Mouse (Mus musculus): ENCODE data around the gene Cars2. TPM values are rescaled to one million over a fixed set of nuclear protein-coding genes. Genes with fewer than 3 reads are reported as not detected.
"Not testable (repeated sequence)": the region's sequence is repeated elsewhere in the genome, so short reads cannot be mapped to it uniquely, and the experiment has no call there.

Cars2 gene
- polyA plus RNA-seq, 1 experiment, result 19.0 TPM

GRCm38 (mm10) chr8:11503476-11504232 lies 46.9 kb downstream of the Cars2 start:
- Histone ChIP-seq H3ac (ENCODE audit: control insufficient read depth, insufficient read length, low read depth) (no peak overlapping the region), H3K79me2 (ENCODE audit: control insufficient read depth, insufficient read depth) (peaks cover 37% of the 10 kb centered on the region), H3K79me3 (ENCODE audit: low read depth) (peaks cover 25% of the 10 kb centered on the region), H3K36me3 (ENCODE audit: control insufficient read depth, insufficient read depth) (peaks cover 47% of the 10 kb centered on the region), H3K4me3 (ENCODE audit: insufficient read depth, poor library complexity, severe bottlenecking) (no peak overlapping the region), H3K27me3 (ENCODE audit: control insufficient read depth, insufficient read depth, insufficient read length) (no peaks in the 10 kb centered on the region)
- no peak for TF ChIP-seq USF1 (IDR thresholded peaks at IDR 0.05; ENCODE audit: low read depth)
- no peak for TF ChIP-seq MYOD1 (IDR thresholded peaks at IDR 0.05; ENCODE audit: control insufficient read depth, insufficient read length, low read depth)
- TF ChIP-seq MYOG (IDR thresholded peaks at IDR 0.05; ENCODE audit: control insufficient read depth, extremely low read depth, insufficient read length), result no peak
- TF ChIP-seq MAX (IDR thresholded peaks at IDR 0.05), result no peak
- no peak for TF ChIP-seq CTCF (IDR thresholded peaks at IDR 0.05; ENCODE audit: control insufficient read depth, insufficient read depth, insufficient read length)
- no peak for TF ChIP-seq CEBPB (IDR thresholded peaks at IDR 0.05; ENCODE audit: low read depth)
- no peak for TF ChIP-seq FOSL1 (IDR thresholded peaks at IDR 0.05; ENCODE audit: insufficient read depth, low read length, poor library complexity, severe bottlenecking)

GRCm38 (mm10) chr8:11498786-11499485 lies 51.6 kb downstream of the Cars2 start:
- Histone ChIP-seq H3K79me2 (ENCODE audit: control insufficient read depth, insufficient read depth) (peaks cover 50% of the 10 kb centered on the region), H3K27me3 (ENCODE audit: control insufficient read depth, insufficient read depth, insufficient read length) (no peaks in the 10 kb centered on the region), H3K36me3 (ENCODE audit: control insufficient read depth, insufficient read depth) (peaks cover 11% of the 10 kb centered on the region), H3K4me3 (ENCODE audit: insufficient read depth, poor library complexity, severe bottlenecking) (no peak overlapping the region), H3ac (ENCODE audit: control insufficient read depth, insufficient read length, low read depth) (no peak overlapping the region), H3K79me3 (ENCODE audit: low read depth) (peaks cover 35% of the 10 kb centered on the region)
- TF ChIP-seq USF1 (IDR thresholded peaks at IDR 0.05; ENCODE audit: low read depth) (no peak), MYOG (IDR thresholded peaks at IDR 0.05; ENCODE audit: control insufficient read depth, extremely low read depth, insufficient read length) (no peak), MYOD1 (IDR thresholded peaks at IDR 0.05; ENCODE audit: control insufficient read depth, insufficient read length, low read depth) (no peak), MAX (IDR thresholded peaks at IDR 0.05) (no peak), CTCF (IDR thresholded peaks at IDR 0.05; ENCODE audit: control insufficient read depth, insufficient read depth, insufficient read length) (no peak), FOSL1 (IDR thresholded peaks at IDR 0.05; ENCODE audit: insufficient read depth, low read length, poor library complexity, severe bottlenecking) (no peak)

- H3K79me3 ChIP-seq (ENCODE audit: low read depth), result peaks cover 35% of the 10 kb centered on the region
- TF ChIP-seq MAX (IDR thresholded peaks at IDR 0.05) (no peak), MYOG (IDR thresholded peaks at IDR 0.05; ENCODE audit: control insufficient read depth, extremely low read depth, insufficient read length) (no peak), CTCF (IDR thresholded peaks at IDR 0.05; ENCODE audit: control insufficient read depth, insufficient read depth, insufficient read length) (no peak), CEBPB (IDR thresholded peaks at IDR 0.05; ENCODE audit: low read depth) (no peak), MYOD1 (IDR thresholded peaks at IDR 0.05; ENCODE audit: control insufficient read depth, insufficient read length, low read depth) (no peak), USF1 (IDR thresholded peaks at IDR 0.05; ENCODE audit: low read depth) (no peak), FOSL1 (IDR thresholded peaks at IDR 0.05; ENCODE audit: insufficient read depth, low read length, poor library complexity, severe bottlenecking) (no peak)
- peak overlapping the region; percentile 86 for H3K4me3 ChIP-seq (ENCODE audit: insufficient read depth, poor library complexity, severe bottlenecking)
- H3K27me3 ChIP-seq (ENCODE audit: control insufficient read depth, insufficient read depth, insufficient read length), result no peaks in the 10 kb centered on the region
- no peak overlapping the region for H3ac ChIP-seq (ENCODE audit: control insufficient read depth, insufficient read length, low read depth)
- peaks cover 50% of the 10 kb centered on the region for H3K79me2 ChIP-seq (ENCODE audit: control insufficient read depth, insufficient read depth)
- peaks cover 7% of the 10 kb centered on the region for H3K36me3 ChIP-seq (ENCODE audit: control insufficient read depth, insufficient read depth)
Measured at GRCm38 (mm10) chr8:11498281-11498680, 52.3 kb downstream of the Cars2 start.

- Histone ChIP-seq H3K4me3 (ENCODE audit: insufficient read depth, poor library complexity, severe bottlenecking) (peak within 1 kb of the TSS; percentile 86), H3K79me2 (ENCODE audit: control insufficient read depth, insufficient read depth) (peaks cover 50% of the 10 kb centered on the region), H3K79me3 (ENCODE audit: low read depth) (peaks cover 35% of the 10 kb centered on the region), H3K27me3 (ENCODE audit: control insufficient read depth, insufficient read depth, insufficient read length) (no peaks in the 10 kb centered on the region), H3ac (ENCODE audit: control insufficient read depth, insufficient read length, low read depth) (peak within 1 kb of the TSS; percentile 99), H3K36me3 (ENCODE audit: control insufficient read depth, insufficient read depth) (peaks cover 3% of the 10 kb centered on the region)
- TF ChIP-seq CTCF (IDR thresholded peaks at IDR 0.05; ENCODE audit: control insufficient read depth, insufficient read depth, insufficient read length) (no peak), CEBPB (IDR thresholded peaks at IDR 0.05; ENCODE audit: low read depth) (peak; percentile 53), MAX (IDR thresholded peaks at IDR 0.05) (peak; percentile 61)
Measured at GRCm38 (mm10) chr8:11497017-11497990, 53.3 kb downstream of the Cars2 start, which contains the start of gene Naxd. TSS of gene Naxd (plus strand) at chr8:11497506.

- not testable (repeated sequence) for H3ac ChIP-seq (ENCODE audit: control insufficient read depth, insufficient read length, low read depth); H3K79me3 ChIP-seq (ENCODE audit: low read depth); H3K79me2 ChIP-seq (ENCODE audit: control insufficient read depth, insufficient read depth); H3K4me3 ChIP-seq (ENCODE audit: insufficient read depth, poor library complexity, severe bottlenecking); H3K36me3 ChIP-seq (ENCODE audit: control insufficient read depth, insufficient read depth)
- peaks cover 19% of the 10 kb centered on the region for H3K27me3 ChIP-seq (ENCODE audit: control insufficient read depth, insufficient read depth, insufficient read length)
Measured at GRCm38 (mm10) chr8:11492340-11492739, 58.2 kb downstream of the Cars2 start.
